In the genomic region with DNA sequence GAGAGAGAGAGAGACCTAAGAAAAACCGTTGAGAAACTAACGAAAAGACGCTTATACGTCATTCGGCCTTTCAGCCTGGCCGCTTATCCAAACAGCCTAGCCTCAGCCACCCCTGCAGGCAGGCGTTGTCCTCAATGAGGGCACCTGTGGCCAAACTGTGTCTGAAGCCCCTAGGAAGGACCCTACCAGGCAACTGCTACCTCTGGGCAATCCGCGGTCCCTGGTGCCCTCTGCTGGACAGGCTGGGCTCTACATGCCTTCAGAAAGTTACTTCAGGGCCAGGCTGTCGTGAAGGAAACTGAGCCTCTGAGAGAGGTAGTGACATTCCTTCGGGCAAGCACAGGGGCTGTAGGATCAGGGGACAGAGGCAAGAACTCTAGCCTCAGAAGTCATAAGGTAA, we compare ENCODE assay signal across 8 mouse cellular contexts.
DNase-seq lines count a peak whose midpoint lies in the region; ATAC-seq and TF ChIP-seq lines count a peak whose summit lies in the region.

No protein-coding gene starts in this region.

- no peak overlapping the region for H3K27ac ChIP-seq in heart, embryonic 12.5 days (ENCODE audit: poor library complexity, severe bottlenecking)
- H3K27ac ChIP-seq in lung, postnatal 0 days (ENCODE audit: low read length) = no peak overlapping the region
- H3K27ac ChIP-seq in olfactory bulb, adult 2 months (ENCODE audit: insufficient read depth, low read depth, low read length) = no peak overlapping the region

- 8% methylated on average over 11 of the region's 11 CpGs for WGBS in heart, embryonic 12.5 days
- 4% methylated on average over 11 of the region's 11 CpGs for WGBS in lung, postnatal 0 days
- WGBS in olfactory bulb, adult 2 months = 7% methylated on average over 11 of the region's 11 CpGs

- no peak for TF ChIP-seq POLR2A in olfactory bulb, adult 2 months (IDR thresholded peaks at IDR 0.05; ENCODE audit: insufficient read depth, low read depth, low read length)

- no peaks in the 10 kb centered on the region for H3K36me3 ChIP-seq in C2C12 (ENCODE audit: control insufficient read depth, insufficient read depth)
- H3K36me3 ChIP-seq in heart, embryonic 12.5 days = peaks cover 18% of the 10 kb centered on the region
- no peaks in the 10 kb centered on the region for H3K36me3 ChIP-seq in lung, postnatal 0 days (ENCODE audit: insufficient read depth, low read length)

- no peak for TF ChIP-seq EP300 in lung, postnatal 0 days (IDR thresholded peaks at IDR 0.05)

- no peaks in the 10 kb centered on the region for H3K79me2 ChIP-seq in C2C12 (ENCODE audit: control insufficient read depth, insufficient read depth)

- ATAC-seq in heart, embryonic 12.5 days (ENCODE audit: insufficient number of reproducible peaks, low FRiP score) = 0 out of 2 replicates have a peak, but pooled peaks have one; percentile 51
- peak; percentile 72 for ATAC-seq in lung, postnatal 0 days

- H3K79me3 ChIP-seq in C2C12 (ENCODE audit: low read depth) = no peaks in the 10 kb centered on the region

- peak; percentile 74 for DNase-seq in R1 (ENCODE audit: low read depth, low spot score)
- DNase-seq in embryo, embryonic 9.5 days (ENCODE audit: extremely low spot score) = peak; percentile 86
- DNase-seq in kidney, postnatal 10 days = peak; percentile 85
- DNase-seq in lung, postnatal 0 days (ENCODE audit: low spot score) = peak; percentile 56
- peak; percentile 76 for DNase-seq in thymus, postnatal 14 days

- no peak overlapping the region for H3K4me3 ChIP-seq in C2C12 (ENCODE audit: insufficient read depth, poor library complexity, severe bottlenecking)
- no peak overlapping the region for H3K4me3 ChIP-seq in heart, embryonic 12.5 days
- no peak overlapping the region; the same call in 1 of the 2 replicates for H3K4me3 ChIP-seq in lung, postnatal 0 days (ENCODE audit: low read depth, low read length)
- no peak overlapping the region for H3K4me3 ChIP-seq in olfactory bulb, adult 2 months (ENCODE audit: insufficient read depth, low read depth, low read length)

- H3K4me1 ChIP-seq in heart, embryonic 12.5 days (replicated peaks) = no peaks in the 10 kb centered on the region; the same call in none of the 2 replicates
- H3K4me1 ChIP-seq in lung, postnatal 0 days (ENCODE audit: insufficient read depth, low read depth, low read length) = no peaks in the 10 kb centered on the region
- no peaks in the 10 kb centered on the region for H3K4me1 ChIP-seq in olfactory bulb, adult 2 months (ENCODE audit: control insufficient read depth, insufficient read depth, low read length)

- peak overlapping the region; percentile 48 for H3K4me2 ChIP-seq in heart, embryonic 12.5 days
- H3K4me2 ChIP-seq in lung, postnatal 0 days (replicated peaks; ENCODE audit: low read depth, low read length) = peak overlapping the region; percentile 46

- TF ChIP-seq CTCF in C2C12 (IDR thresholded peaks at IDR 0.05; ENCODE audit: control insufficient read depth, insufficient read depth, insufficient read length) = peak; percentile 90
- peak; percentile 99 for TF ChIP-seq CTCF in lung, postnatal 0 days (IDR thresholded peaks at IDR 0.05)
- TF ChIP-seq CTCF in olfactory bulb, adult 2 months (IDR thresholded peaks at IDR 0.05; ENCODE audit: insufficient read depth, low read depth, low read length) = peak; percentile 98

- no peak overlapping the region for H3ac ChIP-seq in C2C12 (ENCODE audit: control insufficient read depth, insufficient read length, low read depth)

- no peaks in the 10 kb centered on the region for H3K9me3 ChIP-seq in heart, embryonic 12.5 days (replicated peaks)
- no peaks in the 10 kb centered on the region for H3K9me3 ChIP-seq in lung, postnatal 0 days (ENCODE audit: low read length)

- no peaks in the 10 kb centered on the region for H3K27me3 ChIP-seq in C2C12 (ENCODE audit: control insufficient read depth, insufficient read depth, insufficient read length)
- H3K27me3 ChIP-seq in heart, embryonic 12.5 days (replicated peaks) = no peaks in the 10 kb centered on the region
- no peaks in the 10 kb centered on the region for H3K27me3 ChIP-seq in lung, postnatal 0 days (replicated peaks; ENCODE audit: insufficient read depth, low read length)

- no peak overlapping the region for H3K9ac ChIP-seq in heart, embryonic 12.5 days
- no peak overlapping the region for H3K9ac ChIP-seq in lung, postnatal 0 days (replicated peaks; ENCODE audit: low read depth)

TF ChIP-seq in C2C12, 6 proteins besides CTCF, POLR2A, EP300 and RAD21:
- TF ChIP-seq CEBPB (IDR thresholded peaks at IDR 0.05; ENCODE audit: low read depth) (no peak), MYOD1 (IDR thresholded peaks at IDR 0.05; ENCODE audit: control insufficient read depth, insufficient read length, low read depth) (no peak), FOSL1 (IDR thresholded peaks at IDR 0.05; ENCODE audit: insufficient read depth, low read length, poor library complexity, severe bottlenecking) (no peak), USF1 (IDR thresholded peaks at IDR 0.05; ENCODE audit: low read depth) (no peak), MYOG (IDR thresholded peaks at IDR 0.05; ENCODE audit: control insufficient read depth, extremely low read depth, insufficient read length) (no peak), MAX (IDR thresholded peaks at IDR 0.05) (no peak)
